Mouse (Mus musculus) heart, embryonic 14.5 days (tissue): ENCODE measurements around the gene Ildr2. TPM values are rescaled to one million over a fixed set of nuclear protein-coding genes. Genes with fewer than 3 reads are reported as not detected.

Experiments used
- ATAC-seq: fragments of 200-750 bp; cut with Nextera tagmentation; 2 replicates; pipeline ENCODE4 v1.8.0; 2017; ENCODE audit warnings: low read depth, moderate TSS enrichment; ENCODE audit not compliant: insufficient number of reproducible peaks, insufficient read depth, low FRiP score
- H3K27ac ChIP-seq, 2 experiments: fragments of 200-500 bp in 1 of 2; fragments of 300-500 bp in 1 of 2; sonication (generic) in 1 of 2; replicated peaks in 1 of 2; 2 replicates each; pipeline ENCODE4 v1.5.1; 2012 to 2014; ENCODE audit warnings: low read depth in 2 of 2, low read length in 2 of 2, control low read depth in 1 of 2, mild to moderate bottlenecking in 1 of 2, mixed read lengths in 1 of 2; ENCODE audit not compliant: control insufficient read depth in 1 of 2, insufficient read depth in 1 of 2
- H3K27me3 ChIP-seq: fragments of 300-500 bp; sonication (generic); 2 replicates; pipeline ENCODE4 v1.6.1; 2014; ENCODE audit warnings: mild to moderate bottlenecking, low read length, control low read depth; ENCODE audit not compliant: control insufficient read depth, insufficient read depth
- H3K36me3 ChIP-seq: fragments of 300-500 bp; sonication (generic); 2 replicates; pipeline ENCODE4 v1.6.1; 2014; ENCODE audit warnings: mild to moderate bottlenecking, control low read depth, low read length, mixed read lengths; ENCODE audit not compliant: control insufficient read depth, insufficient read depth
- H3K4me1 ChIP-seq, 2 experiments: fragments of 200-500 bp in 1 of 2; fragments of 300-500 bp in 1 of 2; sonication (generic) in 1 of 2; 2 replicates each; pipeline ENCODE4 v1.6.1; 2012 to 2014; ENCODE audit warnings: low read length in 2 of 2, control low read depth in 1 of 2, mixed read lengths in 1 of 2; ENCODE audit not compliant: control insufficient read depth in 2 of 2, insufficient read depth in 2 of 2
- H3K4me2 ChIP-seq: fragments of 300-500 bp; sonication (generic); 2 replicates; pipeline ENCODE4 v1.6.1; 2014; ENCODE audit warnings: mild to moderate bottlenecking, low read length
- H3K4me3 ChIP-seq, 2 experiments: fragments of 200-500 bp in 1 of 2; fragments of 300-500 bp in 1 of 2; sonication (generic) in 1 of 2; 2 replicates each; pipeline ENCODE4 v1.5.1; 2012 to 2014; ENCODE audit warnings: low read length in 2 of 2, mild to moderate bottlenecking in 2 of 2, control low read depth in 1 of 2, low read depth in 1 of 2, moderate library complexity in 1 of 2; ENCODE audit not compliant: control insufficient read depth in 1 of 2, insufficient read depth in 1 of 2
- H3K9ac ChIP-seq: fragments of 300-500 bp; sonication (generic); 2 replicates; pipeline ENCODE4 v1.6.1; 2014; ENCODE audit warnings: mild to moderate bottlenecking, low read length
- H3K9me3 ChIP-seq: fragments of 300-500 bp; sonication (generic); 2 replicates; pipeline ENCODE4 v1.6.1; 2016; ENCODE audit warnings: low read length, control low read depth; ENCODE audit not compliant: control insufficient read depth
- whole genome bisulfite sequencing: fragments of 180-500 bp; shearing (Covaris S2); extraction: QIAGEN DNeasy Blood & Tissue Kit; methylation state at CpG from one replicate; pipeline ENCODE4 v1.1.7; 2014; 5-methylcytosine and 5-hydroxymethylcytosine counted together
- polyA plus RNA-seq: library from polyadenylated mRNA; unstranded; fragments of >200 nt; fragmentation: Nextera tagmentation; extraction: Ambion mirVana; gene quantifications from 2 replicates; pipeline ENCODE4 v1.2.1, GENCODE M21; 2014

The Ildr2 gene
- polyA plus RNA-seq, 1 experiment from 2014 or later = 1.5 TPM

DNA sequence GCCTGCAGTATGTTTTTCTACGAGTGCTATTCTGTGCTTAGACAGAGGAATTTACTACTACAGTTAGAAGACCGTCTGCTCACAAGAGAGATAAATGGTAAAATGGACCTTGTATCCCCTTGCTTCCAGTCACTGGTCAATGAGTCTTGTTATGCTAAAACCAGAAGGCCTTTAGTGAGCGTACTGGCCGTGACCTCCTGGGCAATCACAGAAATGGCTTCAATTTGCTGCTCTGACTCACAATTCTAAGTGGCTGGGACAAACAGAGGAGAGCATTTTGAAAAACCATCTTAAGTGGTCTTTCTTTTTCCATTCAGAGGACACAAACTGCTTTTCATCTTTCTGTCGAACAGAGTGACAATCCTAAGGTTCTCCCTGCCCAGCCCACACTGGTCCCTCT is 57.2 kb downstream of the Ildr2 start:
- H3K4me2 ChIP-seq = no peak overlapping the region
- H3K4me3 ChIP-seq = no peak overlapping the region
- H3K9ac ChIP-seq = no peak overlapping the region
- H3K9me3 ChIP-seq = no peaks in the 10 kb centered on the region
- WGBS = 69% methylated on average over 5 of the region's 5 CpGs
- H3K27me3 ChIP-seq = peaks cover 30% of the 10 kb centered on the region
- H3K27ac ChIP-seq = no peak overlapping the region
- no peaks in the 10 kb centered on the region for H3K36me3 ChIP-seq
- ATAC-seq = no peak
- peaks cover 0 to 3% of the 10 kb centered on the region in 2 experiments; a peak in 2 of 4 replicates for H3K4me1 ChIP-seq

DNA sequence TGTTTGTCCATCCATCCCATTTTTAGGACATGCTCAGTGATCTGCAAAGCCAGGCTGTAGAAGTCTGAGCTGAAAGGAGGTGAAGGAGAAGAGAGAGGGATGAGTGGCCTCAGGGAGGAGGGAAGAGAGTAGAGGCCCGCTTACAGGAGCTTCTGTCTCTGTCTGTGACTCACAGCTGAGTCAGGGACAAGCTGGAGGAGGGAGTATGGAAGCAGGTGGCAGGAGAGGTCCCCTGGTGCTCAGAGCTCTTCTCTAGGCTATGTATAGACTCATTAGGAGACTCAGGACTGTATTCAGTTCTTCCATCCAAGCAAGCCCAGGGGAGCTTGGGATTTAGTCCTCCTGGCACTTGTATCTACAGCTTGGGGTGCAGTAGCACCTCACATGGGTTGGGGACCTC is 59.7 kb downstream of the Ildr2 start:
- H3K9ac ChIP-seq = no peak overlapping the region

DNA sequence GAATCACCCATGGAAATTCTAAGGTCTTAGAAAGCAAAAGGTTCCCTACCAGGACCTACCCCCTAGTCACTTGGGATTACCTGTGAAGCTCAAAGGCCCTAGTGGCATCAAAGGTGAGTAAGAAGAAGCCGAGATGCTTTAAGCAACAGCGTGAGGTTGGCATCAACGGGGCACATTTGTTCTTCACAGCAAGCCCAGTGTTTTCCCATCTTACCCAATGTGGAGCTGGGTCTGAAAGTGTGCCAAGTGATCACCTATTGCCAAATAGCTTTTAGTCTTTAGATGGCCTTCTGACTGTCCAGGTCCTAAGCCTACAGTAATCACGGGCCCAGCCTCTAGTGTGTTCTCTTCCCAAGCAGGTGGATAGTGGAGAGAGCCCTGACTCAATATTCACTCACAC is 61.8 kb downstream of the Ildr2 start:
- no peak for ATAC-seq
- Histone ChIP-seq H3K36me3 (no peaks in the 10 kb centered on the region), H3K4me2 (no peak overlapping the region), H3K9me3 (no peaks in the 10 kb centered on the region), H3K4me3 (no peak overlapping the region), H3K27ac (no peak overlapping the region), H3K9ac (no peak overlapping the region), H3K27me3 (0 out of 2 replicates have a peak, but pooled peaks cover 4% of the 10 kb centered on the region), H3K4me1 (no peaks in the 10 kb centered on the region)
- WGBS = 74% methylated on average over 4 of the region's 4 CpGs

More for the DNA sequence above, 59.7 kb downstream of the Ildr2 start:
- Histone ChIP-seq H3K4me2 (no peak overlapping the region), H3K27ac (no peak overlapping the region), H3K9me3 (no peaks in the 10 kb centered on the region), H3K4me3 (no peak overlapping the region), H3K27me3 (peaks cover 19% of the 10 kb centered on the region), H3K4me1 (peaks cover 0 to 3% of the 10 kb centered on the region in 2 experiments; a peak in 2 of 4 replicates), H3K36me3 (no peaks in the 10 kb centered on the region)
- ATAC-seq = no peak
- 32% methylated on average over 1 of the region's 1 CpGs for WGBS

DNA sequence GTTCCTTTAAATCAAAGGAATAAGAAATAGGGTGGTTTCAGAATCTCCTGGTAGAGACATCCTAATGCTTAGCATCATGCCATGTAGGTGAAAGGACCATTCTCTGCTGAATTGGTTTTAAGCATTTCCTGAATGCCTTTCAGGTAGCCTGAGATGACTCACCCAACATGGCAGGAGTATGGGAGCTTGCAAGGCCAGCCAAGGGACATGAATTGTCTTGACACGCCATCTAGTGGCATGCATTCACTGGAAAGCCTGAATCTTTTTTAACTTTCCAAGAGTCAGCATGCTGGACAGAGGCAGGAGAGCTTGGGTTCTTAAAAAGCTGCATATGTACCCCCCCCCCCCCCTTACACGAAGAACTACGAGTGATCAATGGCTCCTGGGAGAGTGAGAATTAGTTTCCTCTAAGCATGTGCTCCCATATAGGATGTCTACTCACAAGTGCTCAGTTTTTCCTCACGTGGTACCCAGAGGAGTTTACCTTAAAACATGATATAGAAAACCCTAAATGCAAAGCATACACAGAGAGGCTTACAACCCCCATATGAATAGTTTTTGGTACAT is 65.3 kb downstream of the Ildr2 start:
- no peak overlapping the region for H3K4me3 ChIP-seq
- H3K4me2 ChIP-seq = no peak overlapping the region
- 17% methylated on average over 4 of the region's 4 CpGs for WGBS
- no peaks in the 10 kb centered on the region for H3K36me3 ChIP-seq
- no peaks in the 10 kb centered on the region for H3K27me3 ChIP-seq
- H3K27ac ChIP-seq = no peak overlapping the region
- H3K9me3 ChIP-seq = no peaks in the 10 kb centered on the region
- no peak overlapping the region for H3K9ac ChIP-seq
- no peaks in the 10 kb centered on the region for H3K4me1 ChIP-seq
- ATAC-seq = no peak

DNA sequence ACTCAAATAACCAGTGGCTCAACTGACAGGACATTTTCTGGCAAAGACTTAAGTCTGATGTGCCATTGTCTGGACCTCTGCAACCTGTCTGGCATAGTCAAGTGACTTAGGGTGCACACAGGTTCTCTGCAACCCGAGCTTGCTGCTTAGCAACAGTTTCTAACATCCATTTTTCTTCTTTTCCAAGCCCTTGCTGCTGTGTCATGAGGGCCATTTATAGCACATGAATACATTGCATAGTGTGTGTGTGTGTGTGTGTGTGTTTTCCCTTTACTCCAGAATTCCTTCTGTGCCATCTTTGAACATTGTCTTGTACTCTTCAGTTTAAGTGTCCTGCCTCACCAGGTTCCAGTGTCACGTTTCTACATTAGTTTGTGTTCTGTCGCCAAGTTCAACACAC is 72.5 kb downstream of the Ildr2 start:
- Histone ChIP-seq H3K9ac (no peak overlapping the region), H3K9me3 (no peaks in the 10 kb centered on the region), H3K4me2 (no peak overlapping the region), H3K36me3 (no peaks in the 10 kb centered on the region), H3K27ac (no peak overlapping the region), H3K27me3 (no peaks in the 10 kb centered on the region), H3K4me3 (no peak overlapping the region), H3K4me1 (no peaks in the 10 kb centered on the region)
- 72% methylated on average over 3 of the region's 3 CpGs for WGBS
- ATAC-seq = no peak

DNA sequence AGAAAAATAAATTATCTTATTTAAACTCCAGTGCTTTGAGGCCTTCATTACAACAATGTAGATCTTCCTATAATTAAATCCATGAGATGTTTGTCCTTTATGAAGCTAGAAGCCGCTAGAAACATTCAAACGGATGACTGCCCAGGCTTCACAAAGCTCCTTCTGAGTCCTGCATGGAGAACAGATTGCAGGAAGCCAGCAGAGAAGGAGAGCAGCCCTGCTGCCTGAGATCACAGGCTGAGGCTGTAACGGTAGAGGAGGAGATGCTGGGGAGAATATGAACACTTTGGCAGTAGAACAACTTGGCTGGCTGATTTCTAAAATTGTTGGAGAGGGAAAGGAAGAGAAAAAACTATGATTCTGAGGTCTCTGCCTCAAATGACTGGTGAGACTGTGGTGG is 76.8 kb downstream of the Ildr2 start:
- Histone ChIP-seq H3K27ac (no peak overlapping the region), H3K36me3 (no peaks in the 10 kb centered on the region), H3K4me2 (no peak overlapping the region), H3K9ac (no peak overlapping the region), H3K9me3 (no peaks in the 10 kb centered on the region), H3K4me1 (no peaks in the 10 kb centered on the region), H3K27me3 (no peaks in the 10 kb centered on the region), H3K4me3 (no peak overlapping the region)
- WGBS = 57% methylated on average over 3 of the region's 3 CpGs
- ATAC-seq = no peak

DNA sequence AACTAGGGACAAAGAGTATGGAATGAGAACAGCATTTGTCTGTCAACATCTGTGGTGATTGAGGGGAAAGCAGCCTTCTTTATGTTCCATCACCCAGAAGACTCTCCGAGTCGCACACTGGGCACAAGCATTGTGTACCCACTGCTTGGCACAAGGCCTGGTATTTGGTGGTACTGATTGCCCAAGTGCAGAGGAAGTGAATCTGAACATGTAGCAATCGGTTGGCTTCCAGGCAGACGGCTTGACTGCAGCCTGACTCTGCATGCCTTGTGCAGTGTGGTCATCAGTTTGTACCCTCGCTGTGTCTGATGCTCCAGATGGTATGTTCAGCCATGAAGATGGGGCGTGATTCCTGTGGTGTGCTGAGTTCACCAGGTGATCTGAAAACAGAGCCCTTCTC is 85.2 kb downstream of the Ildr2 start:
- no peaks in the 10 kb centered on the region for H3K27me3 ChIP-seq
- no peak overlapping the region for H3K9ac ChIP-seq
- no peaks in the 10 kb centered on the region for H3K9me3 ChIP-seq
- no peak for ATAC-seq
- H3K36me3 ChIP-seq = no peaks in the 10 kb centered on the region
- no peaks in the 10 kb centered on the region for H3K4me1 ChIP-seq
- H3K4me2 ChIP-seq = no peak overlapping the region
- 84% methylated on average over 6 of the region's 6 CpGs for WGBS
- H3K27ac ChIP-seq = no peak overlapping the region
- no peak overlapping the region for H3K4me3 ChIP-seq

DNA sequence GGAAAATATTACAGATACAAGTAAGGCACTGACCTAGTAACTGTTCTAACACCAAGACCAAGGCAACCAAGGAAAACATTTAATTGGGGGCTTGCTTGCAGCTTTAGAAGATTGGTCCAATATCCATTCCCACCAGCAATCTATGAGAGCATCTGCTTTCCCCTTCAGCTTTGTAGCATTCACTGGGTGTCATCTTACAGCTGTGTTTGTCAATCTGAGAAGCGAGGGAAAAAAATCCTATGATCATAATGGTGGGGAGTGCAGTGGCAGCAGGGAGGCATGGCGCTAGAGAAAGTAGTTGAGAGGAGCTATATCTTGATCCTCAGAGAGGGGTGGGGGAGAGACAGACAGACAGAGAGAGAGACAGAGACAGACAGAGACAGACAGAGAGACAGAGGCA is 88.1 kb downstream of the Ildr2 start:
- WGBS = 69% methylated on average over 2 of the region's 2 CpGs
- H3K4me3 ChIP-seq = no peak overlapping the region

More for the DNA sequence above, 88.1 kb downstream of the Ildr2 start:
- ATAC-seq = no peak
- no peaks in the 10 kb centered on the region for H3K27me3 ChIP-seq
- H3K27ac ChIP-seq = no peak overlapping the region
- H3K4me2 ChIP-seq = no peak overlapping the region
- H3K9me3 ChIP-seq = no peaks in the 10 kb centered on the region
- H3K4me1 ChIP-seq = no peaks in the 10 kb centered on the region
- H3K9ac ChIP-seq = no peak overlapping the region
- no peaks in the 10 kb centered on the region for H3K36me3 ChIP-seq
